Mouse (Mus musculus): ENCODE measurements around the gene Atp13a4. TPM values are rescaled to one million over a fixed set of nuclear protein-coding genes. Genes with fewer than 3 reads are reported as not detected.

Atp13a4 gene
- 0.95 and 1.1 TPM in 2 replicates for total RNA-seq (2012; rRNA removed)

DNA sequence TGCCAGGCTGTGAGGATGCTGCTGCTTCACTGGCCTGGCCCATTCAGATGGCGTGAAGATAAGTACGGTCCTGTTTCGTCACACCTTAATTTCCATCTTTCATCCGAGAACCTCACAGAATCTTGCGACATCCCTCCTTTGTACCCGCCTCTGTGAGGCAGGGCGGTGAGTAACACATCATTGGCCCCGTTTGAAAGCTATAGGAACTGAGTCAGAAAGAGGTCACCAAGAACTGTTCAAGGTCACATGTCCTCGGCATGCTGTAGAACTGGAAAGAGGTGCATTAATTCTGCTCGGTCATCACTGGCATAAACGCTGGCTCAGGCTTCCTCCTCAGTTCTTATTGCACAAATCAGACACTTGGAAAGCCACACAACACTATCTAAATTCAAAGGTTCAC is at the start of gene Atp13a4:
Atp13a4 (minus strand) TSS at position 36 of the 400 bp plus-strand sequence.
- H3K36me3 ChIP-seq (ENCODE audit: control insufficient read depth, insufficient read depth, low read length, poor library complexity, severe bottlenecking): no peaks in the 10 kb centered on the region
- H3K9me3 ChIP-seq (ENCODE audit: control insufficient read depth, insufficient read depth, low read depth, low read length): no peaks in the 10 kb centered on the region
- in situ Hi-C loops (cut with MboI; ENCODE audit: low sequenced_read_pairs in 2 of 2, unreplicated experiment in 2 of 2): no loop called here
- H3K9ac ChIP-seq (ENCODE audit: insufficient read depth, low read depth, low read length, poor library complexity, severe bottlenecking): no peak within 1 kb of the TSS
- DNase-seq (ENCODE audit: low read depth, low spot score): no peak
- H3K4me1 ChIP-seq (ENCODE audit: control insufficient read depth in 2 of 2, insufficient read depth in 2 of 2, low read length in 2 of 2, poor library complexity in 1 of 2): no peaks in the 10 kb centered on the region
- TF ChIP-seq HCFC1 (IDR thresholded peaks at IDR 0.05; ENCODE audit: borderline replicate concordance, insufficient read depth, low read length) (no peak), ZC3H11A (IDR thresholded peaks at IDR 0.05; ENCODE audit: borderline replicate concordance, low read depth, low read length) (no peak), CHD2 (IDR thresholded peaks at IDR 0.05; ENCODE audit: low read depth, low read length) (no peak), MAFK (IDR thresholded peaks at IDR 0.05; ENCODE audit: insufficient read depth, low read depth, low read length) (no peak), ZNF384 (IDR thresholded peaks at IDR 0.05; ENCODE audit: low read depth, low read length) (no peak)
- H3K27ac ChIP-seq (ENCODE audit: insufficient read depth, low read depth, low read length, poor library complexity, severe bottlenecking): no peak within 1 kb of the TSS
- no peak within 1 kb of the TSS for H3K4me3 ChIP-seq (ENCODE audit: insufficient read depth in 1 of 2, low read depth in 1 of 2, low read length in 2 of 2, poor library complexity in 1 of 2, severe bottlenecking in 1 of 2)

DNA sequence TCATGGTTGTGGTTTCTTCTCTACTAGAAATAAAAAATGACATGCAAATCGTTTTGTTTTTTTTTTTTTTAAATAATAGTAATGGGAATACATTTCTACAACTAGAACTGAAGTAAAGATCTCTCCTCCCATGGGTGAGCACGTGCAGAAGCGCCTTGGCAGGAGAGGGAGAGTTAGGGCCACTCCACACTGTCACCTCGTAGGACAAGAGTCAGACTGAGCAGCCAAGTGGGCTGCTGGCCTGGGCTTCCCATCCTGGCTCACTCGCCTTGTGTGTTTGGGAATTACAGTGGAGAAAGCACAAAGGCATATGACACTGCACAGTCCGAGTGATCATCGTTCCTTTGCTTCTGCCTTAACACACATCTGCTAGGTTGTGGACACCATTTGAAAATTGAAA is 47.5 kb upstream of the Atp13a4 start:
- peaks cover 2% of the 10 kb centered on the region for H3K36me3 ChIP-seq (ENCODE audit: control insufficient read depth, insufficient read depth, low read length, poor library complexity, severe bottlenecking)
- DNase-seq (ENCODE audit: low read depth, low spot score): no peak
- no peaks in the 10 kb centered on the region for H3K4me1 ChIP-seq (ENCODE audit: control insufficient read depth in 2 of 2, insufficient read depth in 2 of 2, low read length in 2 of 2, poor library complexity in 1 of 2)
- H3K9me3 ChIP-seq (ENCODE audit: control insufficient read depth, insufficient read depth, low read depth, low read length): no peaks in the 10 kb centered on the region
- no peak overlapping the region for H3K9ac ChIP-seq (ENCODE audit: insufficient read depth, low read depth, low read length, poor library complexity, severe bottlenecking)
- no peak overlapping the region for H3K4me3 ChIP-seq (ENCODE audit: insufficient read depth in 1 of 2, low read depth in 1 of 2, low read length in 2 of 2, poor library complexity in 1 of 2, severe bottlenecking in 1 of 2)
- no peak overlapping the region for H3K27ac ChIP-seq (ENCODE audit: insufficient read depth, low read depth, low read length, poor library complexity, severe bottlenecking)
- in situ Hi-C loops (cut with MboI; ENCODE audit: low sequenced_read_pairs in 2 of 2, unreplicated experiment in 2 of 2): no loop called here
- TF ChIP-seq HCFC1 (IDR thresholded peaks at IDR 0.05; ENCODE audit: borderline replicate concordance, insufficient read depth, low read length): no peak

DNA sequence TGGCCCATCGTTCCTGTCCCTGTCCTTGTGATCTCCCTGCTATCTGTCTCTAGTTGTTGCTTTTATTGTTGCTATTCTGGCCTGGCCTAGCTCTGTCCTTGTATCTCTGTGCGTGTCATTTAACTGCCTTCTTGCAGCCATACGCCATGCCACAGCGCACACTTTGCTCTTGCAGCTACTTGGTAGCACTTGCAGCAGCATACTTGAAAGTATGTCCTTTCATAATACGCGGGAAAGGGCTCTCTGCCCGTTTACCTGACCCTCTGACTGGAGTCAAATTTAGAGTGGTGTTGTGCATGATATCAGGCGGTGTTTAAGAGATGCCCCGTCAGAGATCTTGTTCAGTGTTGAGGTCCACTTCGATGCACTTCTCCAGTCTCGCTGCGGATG is 35.1 kb upstream of the Atp13a4 start:
- TF ChIP-seq CHD2 (IDR thresholded peaks at IDR 0.05; ENCODE audit: low read depth, low read length) (no peak), ZNF384 (IDR thresholded peaks at IDR 0.05; ENCODE audit: low read depth, low read length) (no peak), HCFC1 (IDR thresholded peaks at IDR 0.05; ENCODE audit: borderline replicate concordance, insufficient read depth, low read length) (no peak), ZC3H11A (IDR thresholded peaks at IDR 0.05; ENCODE audit: borderline replicate concordance, low read depth, low read length) (no peak), MAFK (IDR thresholded peaks at IDR 0.05; ENCODE audit: insufficient read depth, low read depth, low read length) (no peak)
- Histone ChIP-seq H3K4me1 (ENCODE audit: control insufficient read depth in 2 of 2, insufficient read depth in 2 of 2, low read length in 2 of 2, poor library complexity in 1 of 2) (no peaks in the 10 kb centered on the region), H3K36me3 (ENCODE audit: control insufficient read depth, insufficient read depth, low read length, poor library complexity, severe bottlenecking) (no peaks in the 10 kb centered on the region), H3K4me3 (ENCODE audit: insufficient read depth in 1 of 2, low read depth in 1 of 2, low read length in 2 of 2, poor library complexity in 1 of 2, severe bottlenecking in 1 of 2) (peak overlapping the region; percentile 83 to 90), H3K9me3 (ENCODE audit: control insufficient read depth, insufficient read depth, low read depth, low read length) (no peaks in the 10 kb centered on the region), H3K9ac (ENCODE audit: insufficient read depth, low read depth, low read length, poor library complexity, severe bottlenecking) (peak overlapping the region; percentile 97), H3K27ac (ENCODE audit: insufficient read depth, low read depth, low read length, poor library complexity, severe bottlenecking) (no peak overlapping the region)
- no peak for DNase-seq (ENCODE audit: low read depth, low spot score)
- in situ Hi-C loops (cut with MboI; ENCODE audit: low sequenced_read_pairs in 2 of 2, unreplicated experiment in 2 of 2): no loop called here

DNA sequence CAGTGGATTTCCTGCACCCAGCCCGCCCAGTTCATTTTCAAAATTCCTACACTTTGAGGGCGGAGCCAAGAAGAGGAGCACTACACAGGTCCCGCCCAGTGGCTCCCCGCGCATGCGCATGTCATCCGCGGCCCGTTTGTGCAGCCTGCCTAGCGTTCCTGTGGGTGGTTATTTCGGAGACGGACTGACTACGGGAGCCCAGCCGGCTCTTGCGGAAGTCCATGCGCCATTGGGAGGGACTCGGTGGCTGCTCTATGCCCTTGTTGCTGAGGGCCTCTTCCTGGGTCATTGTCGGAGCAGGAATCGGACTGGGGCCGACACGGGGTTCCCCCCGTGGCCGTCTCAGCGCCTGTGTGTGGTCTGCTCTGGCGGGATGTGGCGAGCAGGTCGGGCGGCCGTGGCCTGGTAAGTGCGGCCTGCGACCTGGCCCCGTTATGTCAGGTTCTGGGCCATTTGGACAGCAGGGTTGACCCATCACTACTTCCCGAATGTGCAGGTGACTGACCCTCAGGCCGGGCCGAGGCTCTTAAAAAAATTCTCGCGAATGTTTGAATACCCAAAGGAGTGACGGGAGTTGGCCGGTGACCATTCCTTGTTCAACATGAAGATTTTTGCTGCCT is 34.6 kb upstream of the Atp13a4 start, which contains the start of gene Opa1:
Opa1 (plus strand) TSS at position 168 of the 620 bp plus-strand sequence.
- TF ChIP-seq CHD2 (IDR thresholded peaks at IDR 0.05; ENCODE audit: low read depth, low read length) (no peak), ZNF384 (IDR thresholded peaks at IDR 0.05; ENCODE audit: low read depth, low read length) (no peak), ZC3H11A (IDR thresholded peaks at IDR 0.05; ENCODE audit: borderline replicate concordance, low read depth, low read length) (0 out of 2 replicates have a peak, but pooled peaks have one; percentile 1), MAFK (IDR thresholded peaks at IDR 0.05; ENCODE audit: insufficient read depth, low read depth, low read length) (no peak), HCFC1 (IDR thresholded peaks at IDR 0.05; ENCODE audit: borderline replicate concordance, insufficient read depth, low read length) (peak; percentile 91)
- H3K27ac ChIP-seq (ENCODE audit: insufficient read depth, low read depth, low read length, poor library complexity, severe bottlenecking): no peak within 1 kb of the TSS

DNA sequence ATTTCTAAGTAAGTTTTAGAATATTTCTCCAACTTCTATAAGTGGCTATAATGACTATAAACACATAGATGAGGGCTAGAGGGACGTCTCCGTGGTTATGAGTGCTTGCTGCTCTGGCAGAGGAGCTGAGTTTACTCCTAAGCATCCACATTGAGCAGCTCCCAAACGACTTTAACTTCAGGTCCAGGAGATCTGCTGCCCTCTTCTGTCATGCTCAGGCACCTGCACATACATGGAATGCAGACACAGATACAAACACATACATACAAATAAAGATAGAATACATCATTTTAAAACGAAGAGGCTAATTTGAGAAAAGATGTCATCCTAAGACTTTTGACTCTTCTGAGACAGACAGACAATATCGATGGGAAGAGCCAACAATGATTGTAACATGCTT is 31.0 kb upstream of the Atp13a4 start:
- TF ChIP-seq ZC3H11A (IDR thresholded peaks at IDR 0.05; ENCODE audit: borderline replicate concordance, low read depth, low read length) (peak; percentile 72; the same call in 1 of the 2 replicates), ZNF384 (IDR thresholded peaks at IDR 0.05; ENCODE audit: low read depth, low read length) (no peak)
- in situ Hi-C loops (cut with MboI; ENCODE audit: low sequenced_read_pairs in 2 of 2, unreplicated experiment in 2 of 2): no loop called here
- Histone ChIP-seq H3K9ac (ENCODE audit: insufficient read depth, low read depth, low read length, poor library complexity, severe bottlenecking) (no peak overlapping the region), H3K4me1 (ENCODE audit: control insufficient read depth in 2 of 2, insufficient read depth in 2 of 2, low read length in 2 of 2, poor library complexity in 1 of 2) (no peaks in the 10 kb centered on the region), H3K27ac (ENCODE audit: insufficient read depth, low read depth, low read length, poor library complexity, severe bottlenecking) (no peak overlapping the region), H3K9me3 (ENCODE audit: control insufficient read depth, insufficient read depth, low read depth, low read length) (no peaks in the 10 kb centered on the region), H3K36me3 (ENCODE audit: control insufficient read depth, insufficient read depth, low read length, poor library complexity, severe bottlenecking) (no peaks in the 10 kb centered on the region), H3K4me3 (ENCODE audit: insufficient read depth in 1 of 2, low read depth in 1 of 2, low read length in 2 of 2, poor library complexity in 1 of 2, severe bottlenecking in 1 of 2) (no peak overlapping the region)
- no peak for DNase-seq (ENCODE audit: low read depth, low spot score)

More for the DNA sequence above, 34.6 kb upstream of the Atp13a4 start, which contains the start of gene Opa1:
- Histone ChIP-seq H3K4me1 (ENCODE audit: control insufficient read depth in 2 of 2, insufficient read depth in 2 of 2, low read length in 2 of 2, poor library complexity in 1 of 2) (no peaks in the 10 kb centered on the region), H3K4me3 (ENCODE audit: insufficient read depth in 1 of 2, low read depth in 1 of 2, low read length in 2 of 2, poor library complexity in 1 of 2, severe bottlenecking in 1 of 2) (peak within 1 kb of the TSS; percentile 83 to 90), H3K9ac (ENCODE audit: insufficient read depth, low read depth, low read length, poor library complexity, severe bottlenecking) (peak within 1 kb of the TSS; percentile 97), H3K9me3 (ENCODE audit: control insufficient read depth, insufficient read depth, low read depth, low read length) (no peaks in the 10 kb centered on the region), H3K36me3 (ENCODE audit: control insufficient read depth, insufficient read depth, low read length, poor library complexity, severe bottlenecking) (no peaks in the 10 kb centered on the region)
- DNase-seq (ENCODE audit: low read depth, low spot score): peak; percentile 89
- in situ Hi-C loops (cut with MboI; ENCODE audit: low sequenced_read_pairs in 2 of 2, unreplicated experiment in 2 of 2): no loop called here

All from ES-E14 (cell line).